Mouse (Mus musculus) cerebellum, adult 2 months (tissue): ENCODE data around the gene Sod1.

Experiments
- CTCF ChIP-seq: fragments of 200-500 bp; IDR thresholded peaks from 2 replicates; pipeline ENCODE4 v1.5.1; 2011; ENCODE audit warnings: low read depth, mild to moderate bottlenecking, control low read depth, low read length, moderate library complexity, borderline replicate concordance; ENCODE audit not compliant: insufficient read depth
- POLR2A ChIP-seq: fragments of 200-500 bp; IDR thresholded peaks from 2 replicates; pipeline ENCODE4 v1.6.1; 2011; ENCODE audit warnings: low read length, control low read depth, borderline replicate concordance; ENCODE audit not compliant: insufficient read depth

- TF ChIP-seq CTCF (no peak), POLR2A (no peak)
Measured at GRCm38 (mm10) chr16:90235188-90235587, 14.6 kb downstream of the Sod1 start.
